Mouse (Mus musculus) G1E (cell line): ENCODE results near the gene Rrn3. TPM values are rescaled to one million over a fixed set of nuclear protein-coding genes. Genes with fewer than 3 reads are reported as not detected.
"Not testable (repeated sequence)": the region's sequence is repeated elsewhere in the genome, so short reads cannot be mapped to it uniquely, and the experiment has no call there.

ENCODE experiments used
- ATAC-seq: 2 replicates; pipeline ENCODE4 v1.8.0; 2016; ENCODE audit warnings: mild to moderate bottlenecking; ENCODE audit not compliant: insufficient number of reproducible peaks, poor library complexity, low FRiP score, severe bottlenecking; ENCODE audit errors: extremely low read depth
- DNase-seq: peaks from one replicate; pipeline ENCODE4 v3.0.0; 2012; ENCODE audit warnings: low spot score
- H3K27me3 ChIP-seq: 2 replicates; pipeline ENCODE4 v1.6.1; 2012; ENCODE audit warnings: mild to moderate bottlenecking, low read length, inconsistent platforms; ENCODE audit not compliant: insufficient read depth
- H3K36me3 ChIP-seq: replicated peaks from 2 replicates; pipeline ENCODE3; 2012; ENCODE audit warnings: mild to moderate bottlenecking, inconsistent platforms
- H3K4me1 ChIP-seq: 2 replicates; pipeline ENCODE4 v1.6.1; 2012; ENCODE audit warnings: low read depth, low read length, inconsistent platforms, mixed read lengths; ENCODE audit not compliant: insufficient read depth
- H3K4me3 ChIP-seq: 2 replicates; pipeline ENCODE4 v1.5.1; 2012; ENCODE audit warnings: low read depth, mild to moderate bottlenecking, inconsistent platforms, low read length, moderate library complexity, mixed read lengths
- H3K9me3 ChIP-seq: replicated peaks from 2 replicates; pipeline ENCODE4 v1.6.1; 2012; ENCODE audit warnings: inconsistent platforms
- CTCF ChIP-seq: IDR thresholded peaks from 2 replicates; pipeline ENCODE4 v1.5.1; 2012; ENCODE audit warnings: low read depth, low read length, inconsistent platforms, mixed read lengths
- GATA1 ChIP-seq: IDR thresholded peaks from 2 replicates; pipeline ENCODE4 v1.6.1; 2012; ENCODE audit warnings: borderline replicate concordance, low read length, inconsistent platforms, mixed read lengths
- GATA2 ChIP-seq: IDR thresholded peaks from 2 replicates; pipeline ENCODE4 v1.6.1; 2012; ENCODE audit warnings: low read depth, low read length, inconsistent platforms, borderline replicate concordance
- POLR2AphosphoS5 ChIP-seq: IDR thresholded peaks from 2 replicates; pipeline ENCODE4 v1.6.1; 2012; ENCODE audit warnings: low read depth, low read length, inconsistent platforms; ENCODE audit not compliant: insufficient replicate concordance
- TAL1 ChIP-seq: conservative IDR thresholded peaks from 2 replicates; pipeline ENCODE4 v1.6.1; 2012; ENCODE audit warnings: low read depth, low read length, inconsistent platforms, mixed read lengths
- polyA plus RNA-seq: library from polyadenylated mRNA; stranded (reverse); fragments of >175 nt; gene quantifications from 2 replicates; pipeline ENCODE4 v1.2.3, GENCODE M21; 2012
- total RNA-seq, 2 experiments: library from RNA; stranded (forward) in 1 of 2; stranded (reverse) in 1 of 2; fragments of 200-1000 nt in 1 of 2; fragments of >200 nt in 1 of 2; fragmentation: Nextera tagmentation in 1 of 2; gene quantifications; 2 replicates each; pipeline ENCODE4 v1.2.3; 2014 to 2017

Rrn3 gene
- total and polyA plus RNA-seq, 3 experiments = 21.2 to 72.3 (median 67.6) TPM

DNA sequence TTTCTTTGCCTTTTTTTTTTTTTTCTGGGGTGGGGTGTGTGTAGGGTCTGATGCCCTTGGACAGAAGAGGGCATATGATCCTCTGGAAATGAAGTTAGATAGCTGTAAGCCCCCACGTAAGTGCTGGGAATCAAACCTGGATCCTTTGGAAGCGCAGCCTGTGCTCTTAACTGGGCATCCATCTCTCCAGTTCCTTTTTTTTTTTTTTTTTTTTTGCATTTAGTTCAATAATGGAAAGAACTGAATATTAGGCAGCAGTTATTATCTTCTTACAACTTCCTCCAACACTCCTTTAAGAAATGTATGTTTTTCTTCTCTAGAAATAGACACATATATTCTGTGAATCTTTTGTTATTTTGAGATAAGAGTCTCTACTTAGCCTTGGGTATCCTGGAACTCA lies 22.7 kb upstream of the Rrn3 start:
- no peak for ATAC-seq
- DNase-seq = no peak
- Histone ChIP-seq H3K4me1 (peaks cover 5% of the 10 kb centered on the region; the same call in 1 of the 2 replicates), H3K27me3 (peaks cover 5% of the 10 kb centered on the region; the same call in 1 of the 2 replicates), H3K4me3 (no peak overlapping the region), H3K9me3 (no peaks in the 10 kb centered on the region), H3K36me3 (no peaks in the 10 kb centered on the region)
- TF ChIP-seq GATA2 = no peak
- TF ChIP-seq CTCF = no peak
- TF ChIP-seq GATA1 = no peak
- TF ChIP-seq POLR2AphosphoS5 = no peak
- no peak for TF ChIP-seq TAL1

- H3K9me3 ChIP-seq, DNase-seq, H3K36me3 ChIP-seq, H3K4me3 ChIP-seq, H3K27me3 ChIP-seq, H3K4me1 ChIP-seq, ATAC-seq: not testable (repeated sequence)
These were observed 17.7 kb upstream of the Rrn3 start for GRCm38 (mm10) chr16:13762807-13763206.

- H3K9me3 ChIP-seq = no peaks in the 10 kb centered on the region
- H3K4me1 ChIP-seq = peaks cover 7% of the 10 kb centered on the region
- DNase-seq (no peak), ATAC-seq (no peak)
- no peak overlapping the region for H3K4me3 ChIP-seq
- TF ChIP-seq GATA1 = no peak
- TF ChIP-seq POLR2AphosphoS5 = no peak
- TF ChIP-seq GATA2 = no peak
- no peak for TF ChIP-seq CTCF
- TF ChIP-seq TAL1 = no peak
- no peaks in the 10 kb centered on the region for H3K36me3 ChIP-seq
- peaks cover 2% of the 10 kb centered on the region; the same call in 1 of the 2 replicates for H3K27me3 ChIP-seq
These were observed 16.0 kb upstream of the Rrn3 start for GRCm38 (mm10) chr16:13764519-13764918.

- no peak for DNase-seq
- H3K4me1 ChIP-seq = peaks cover 7% of the 10 kb centered on the region
- no peak overlapping the region for H3K4me3 ChIP-seq
- no peaks in the 10 kb centered on the region for H3K36me3 ChIP-seq
- ATAC-seq = peak; percentile 54
- no peak for TF ChIP-seq GATA2
- no peak for TF ChIP-seq CTCF
- no peak for TF ChIP-seq POLR2AphosphoS5
- TF ChIP-seq TAL1 = no peak
- TF ChIP-seq GATA1 = no peak
- H3K27me3 ChIP-seq = peaks cover 2% of the 10 kb centered on the region; the same call in 1 of the 2 replicates
- H3K9me3 ChIP-seq = no peaks in the 10 kb centered on the region
These were observed 14.1 kb upstream of the Rrn3 start for GRCm38 (mm10) chr16:13766367-13766766.

DNA sequence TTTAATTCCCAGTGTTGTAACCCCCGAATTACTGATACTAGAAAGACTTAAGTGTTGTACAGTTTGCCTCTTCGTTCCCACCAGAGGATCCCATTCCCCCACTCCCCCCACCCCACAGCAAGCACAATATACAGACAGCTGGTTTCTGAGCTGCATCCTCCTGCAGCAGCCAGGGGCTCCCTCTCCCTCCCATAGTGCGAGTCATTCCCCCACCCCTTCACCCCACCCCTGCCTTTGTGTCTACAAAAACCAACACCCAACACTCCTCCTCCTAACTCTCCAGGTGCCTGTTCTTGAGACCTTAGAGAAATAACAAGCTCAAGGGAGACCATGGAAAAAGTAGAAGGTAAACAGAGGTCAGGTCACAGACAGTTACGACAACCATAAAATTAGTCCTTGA lies 8.9 kb upstream of the Rrn3 start:
- not testable (repeated sequence) for DNase-seq, H3K36me3 ChIP-seq, H3K9me3 ChIP-seq, H3K4me3 ChIP-seq, H3K27me3 ChIP-seq, H3K4me1 ChIP-seq, ATAC-seq

DNA sequence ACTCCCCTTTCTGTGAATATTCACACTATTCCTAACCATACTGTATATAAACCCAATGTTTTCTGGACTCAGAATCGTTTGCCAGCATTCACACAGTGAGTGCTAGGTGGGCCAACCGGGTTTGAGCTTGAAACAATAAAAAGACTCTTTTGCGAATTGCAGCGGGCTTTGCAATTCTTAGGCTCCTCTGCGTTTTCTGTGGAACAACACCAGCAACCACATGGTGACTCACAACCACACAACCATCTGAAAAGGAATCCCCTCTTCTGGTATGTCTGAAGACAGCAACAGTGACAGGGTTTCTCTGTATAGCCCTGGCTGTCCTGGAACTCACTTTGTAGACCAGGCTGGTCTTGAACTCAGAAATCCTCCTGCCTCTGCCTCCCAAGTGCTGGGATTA lies 8.5 kb upstream of the Rrn3 start:
- H3K9me3 ChIP-seq, DNase-seq, H3K27me3 ChIP-seq, H3K4me3 ChIP-seq, H3K4me1 ChIP-seq, H3K36me3 ChIP-seq, ATAC-seq: not testable (repeated sequence)

GRCm38 (mm10) chr16:13774011-13774410 lies 6.5 kb upstream of the Rrn3 start:
- H3K4me1 ChIP-seq, H3K4me3 ChIP-seq, ATAC-seq, DNase-seq, H3K27me3 ChIP-seq, H3K36me3 ChIP-seq: not testable (repeated sequence)
- peaks cover 12% of the 10 kb centered on the region for H3K9me3 ChIP-seq

- H3K4me3 ChIP-seq, H3K36me3 ChIP-seq, ATAC-seq, H3K27me3 ChIP-seq, H3K4me1 ChIP-seq, DNase-seq: not testable (repeated sequence)
- H3K9me3 ChIP-seq = peaks cover 19% of the 10 kb centered on the region
These were observed 5.9 kb upstream of the Rrn3 start for GRCm38 (mm10) chr16:13774651-13775050.
